Mouse (Mus musculus) cerebellum, adult 2 months (tissue): Measurements from ENCODE around the gene Glis3. TPM values are rescaled to one million over a fixed set of nuclear protein-coding genes. Genes with fewer than 3 reads are reported as not detected.

Source experiments
- DNase-seq, 2 experiments: peaks; one replicate each; pipeline ENCODE4 v3.0.0; 2021
- H3K27ac ChIP-seq: fragments of 200-500 bp; 2 replicates; pipeline ENCODE4 v1.5.1; 2012; ENCODE audit warnings: low read length, control low read depth, inconsistent platforms; ENCODE audit not compliant: insufficient read depth
- H3K27me3 ChIP-seq: fragments of 200-500 bp; 2 replicates; pipeline ENCODE4 v1.6.1; 2012; ENCODE audit warnings: inconsistent platforms, mild to moderate bottlenecking, low read length, moderate library complexity; ENCODE audit not compliant: control insufficient read depth, insufficient read depth
- H3K4me1 ChIP-seq: fragments of 200-500 bp; 2 replicates; pipeline ENCODE4 v1.6.1; 2011; ENCODE audit warnings: low read length; ENCODE audit not compliant: control insufficient read depth, insufficient read depth
- H3K4me3 ChIP-seq: fragments of 200-500 bp; replicated peaks from 2 replicates; pipeline ENCODE3; 2011; ENCODE audit warnings: mild to moderate bottlenecking, low read depth, low read length, control low read depth; ENCODE audit not compliant: insufficient read depth
- CTCF ChIP-seq: fragments of 200-500 bp; IDR thresholded peaks from 2 replicates; pipeline ENCODE4 v1.5.1; 2011; ENCODE audit warnings: low read depth, mild to moderate bottlenecking, control low read depth, low read length, moderate library complexity, borderline replicate concordance; ENCODE audit not compliant: insufficient read depth
- POLR2A ChIP-seq: fragments of 200-500 bp; IDR thresholded peaks from 2 replicates; pipeline ENCODE4 v1.6.1; 2011; ENCODE audit warnings: low read length, control low read depth, borderline replicate concordance; ENCODE audit not compliant: insufficient read depth
- WGBS: fragments of 180-500 bp; shearing (Covaris S2); methylation state at CpG from one replicate; pipeline ENCODE4 v1.1.7; 2018; 5-methylcytosine and 5-hydroxymethylcytosine counted together
- polyA plus RNA-seq: library from polyadenylated mRNA; depleted of rRNA; stranded (reverse); fragments of >200 nt; gene quantifications from 2 replicates; pipeline ENCODE4 v1.2.3, GENCODE M21; 2012

The Glis3 gene
- polyA plus RNA-seq, 1 experiment, result 0.59 TPM

DNA sequence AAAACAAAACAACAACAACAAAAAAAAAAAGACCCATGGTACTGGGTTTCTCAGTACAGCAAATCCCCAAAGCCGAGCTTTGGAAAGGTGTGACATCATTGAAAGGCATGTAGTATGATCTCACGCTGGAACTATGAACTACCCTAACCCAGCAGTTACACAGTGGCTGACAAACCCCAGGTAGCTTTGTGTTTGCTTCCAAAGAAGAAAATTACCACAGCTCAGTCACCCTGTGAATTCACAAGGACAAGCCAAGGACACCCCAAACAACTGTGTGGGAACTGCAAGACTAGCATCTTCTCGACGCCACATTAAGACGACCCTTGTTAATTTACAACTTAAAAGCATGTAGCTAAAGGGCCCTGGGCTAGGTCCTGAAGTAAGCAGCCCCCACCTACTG is 30.4 kb downstream of the Glis3 start:
- 76% methylated on average over 5 of the region's 5 CpGs for WGBS
- Histone ChIP-seq H3K4me1 (no peaks in the 10 kb centered on the region), H3K27me3 (no peaks in the 10 kb centered on the region), H3K27ac (no peak overlapping the region), H3K4me3 (no peak overlapping the region)
- no peak for TF ChIP-seq POLR2A
- no peak for TF ChIP-seq CTCF
- DNase-seq, result no peak

DNA sequence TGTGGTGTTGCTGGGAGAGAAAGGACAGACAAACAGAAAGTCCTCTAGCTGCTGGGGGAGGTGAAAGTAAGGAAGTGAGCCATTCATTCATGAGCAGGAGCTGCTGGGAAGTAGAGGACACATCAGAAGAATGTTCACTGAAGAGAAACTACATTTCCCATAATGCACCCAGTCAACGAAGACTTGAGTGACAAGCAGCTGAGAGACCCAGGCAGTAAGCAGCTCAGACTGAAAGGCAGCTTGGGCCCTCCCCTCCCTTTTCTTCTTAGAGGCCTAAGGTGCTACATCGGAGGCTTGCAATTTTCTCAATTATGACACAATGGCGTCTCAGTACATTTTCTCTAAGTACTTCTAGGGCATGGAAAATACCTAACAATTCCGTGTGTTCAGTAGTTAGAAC is 31.0 kb downstream of the Glis3 start:
- TF ChIP-seq POLR2A (no peak), CTCF (no peak)
- DNase-seq, result no peak
- no peak overlapping the region for H3K27ac ChIP-seq
- WGBS, result 60% methylated on average over 4 of the region's 4 CpGs
- H3K27me3 ChIP-seq, result no peaks in the 10 kb centered on the region
- H3K4me1 ChIP-seq, result no peaks in the 10 kb centered on the region
- no peak overlapping the region for H3K4me3 ChIP-seq

- Histone ChIP-seq H3K27ac (no peak overlapping the region), H3K4me1 (no peaks in the 10 kb centered on the region), H3K4me3 (no peak overlapping the region), H3K27me3 (no peaks in the 10 kb centered on the region)
- WGBS, result 49% methylated on average over 6 of the region's 6 CpGs
- no peak for TF ChIP-seq POLR2A
- no peak for DNase-seq
Measured at GRCm38 (mm10) chr19:28647424-28647823, 32.5 kb downstream of the Glis3 start.

DNA sequence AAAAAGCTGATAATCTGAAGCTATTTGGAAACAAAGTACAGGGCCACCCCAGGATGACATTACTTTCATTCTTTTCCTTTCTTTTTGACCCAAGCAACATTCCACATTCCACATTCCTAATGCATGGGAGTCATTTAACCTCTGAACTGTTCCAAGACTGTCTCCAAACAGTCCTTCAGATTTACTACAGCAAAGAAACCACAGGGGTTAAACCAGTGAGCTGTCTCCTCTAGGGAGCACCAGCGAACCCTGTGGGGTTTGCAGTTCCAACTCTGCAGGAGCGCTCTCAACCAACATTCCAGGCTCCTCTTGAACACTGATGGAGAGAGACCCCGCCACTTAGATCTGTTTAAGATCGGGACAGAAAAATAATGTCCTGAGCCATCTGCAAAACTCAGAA is 33.6 kb downstream of the Glis3 start:
- TF ChIP-seq CTCF (no peak), POLR2A (no peak)
- no peak overlapping the region for H3K27ac ChIP-seq
- no peak overlapping the region for H3K4me3 ChIP-seq
- H3K27me3 ChIP-seq, result no peaks in the 10 kb centered on the region
- no peak for DNase-seq
- H3K4me1 ChIP-seq, result no peaks in the 10 kb centered on the region
- 58% methylated on average over 4 of the region's 4 CpGs for WGBS

DNA sequence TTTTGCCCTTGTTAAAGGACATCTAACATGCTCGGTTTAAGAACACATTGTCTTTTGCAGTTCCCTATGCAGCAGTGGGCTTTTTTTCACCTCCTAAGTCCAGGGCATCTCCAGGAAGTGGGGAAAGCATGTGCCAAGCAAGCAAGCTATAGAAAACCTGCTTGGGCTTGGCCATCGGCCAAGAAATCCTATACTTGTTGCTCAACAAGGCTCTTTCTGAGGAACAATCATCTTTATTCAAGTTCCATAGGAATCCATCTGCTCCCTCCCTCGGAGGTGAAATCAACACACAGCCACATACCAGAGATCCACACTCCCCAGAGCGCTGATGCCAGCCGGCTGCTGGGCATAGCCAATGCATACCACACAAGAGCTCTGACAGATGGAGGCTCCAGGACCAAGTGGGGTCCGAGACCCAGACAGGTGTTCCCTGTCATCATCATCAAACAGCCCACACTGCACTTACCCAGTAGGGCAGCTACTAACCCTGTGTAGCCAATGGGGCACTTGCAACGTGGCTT is 39.0 kb downstream of the Glis3 start:
- no peaks in the 10 kb centered on the region for H3K27me3 ChIP-seq
- WGBS, result 9% methylated on average over 7 of the region's 7 CpGs
- TF ChIP-seq POLR2A (no peak), CTCF (no peak)
- no peak overlapping the region for H3K27ac ChIP-seq
- no peak overlapping the region for H3K4me3 ChIP-seq
- H3K4me1 ChIP-seq, result no peaks in the 10 kb centered on the region
- no peak for DNase-seq

DNA sequence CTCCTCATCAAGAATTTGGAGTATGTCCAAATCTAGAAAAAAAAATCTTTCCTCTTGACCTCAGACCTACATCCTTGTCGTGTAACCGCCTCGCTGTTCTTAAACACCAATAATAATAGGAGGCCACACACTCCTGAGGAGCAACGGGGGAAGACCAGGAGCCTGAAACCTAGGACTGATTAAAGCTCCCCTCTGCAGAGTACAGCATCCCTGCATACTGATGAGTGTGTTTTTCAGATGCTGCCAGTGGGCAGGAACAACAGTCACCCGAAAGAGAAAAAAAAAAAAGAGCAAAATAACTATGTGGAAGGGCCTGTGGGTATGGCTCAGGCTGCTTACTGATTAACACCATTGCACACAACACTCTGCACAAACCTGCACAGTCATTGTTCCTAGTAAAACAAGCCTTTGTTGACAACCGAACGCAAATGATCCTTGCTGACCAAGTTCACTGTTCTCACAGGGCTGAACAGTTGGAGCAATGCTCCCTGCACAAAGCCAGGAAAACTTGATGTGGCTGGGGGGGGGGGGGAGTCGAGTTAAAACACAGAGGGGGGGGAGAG is 43.8 kb downstream of the Glis3 start:
- no peak for DNase-seq
- TF ChIP-seq POLR2A, result no peak
- TF ChIP-seq CTCF, result no peak
- Histone ChIP-seq H3K27ac (no peak overlapping the region), H3K4me3 (no peak overlapping the region), H3K4me1 (no peaks in the 10 kb centered on the region), H3K27me3 (no peaks in the 10 kb centered on the region)
- 26% methylated on average over 7 of the region's 8 CpGs for WGBS

- WGBS, result 92% methylated on average over 3 of the region's 3 CpGs
- Histone ChIP-seq H3K4me3 (no peak overlapping the region), H3K27ac (no peak overlapping the region), H3K4me1 (no peaks in the 10 kb centered on the region), H3K27me3 (no peaks in the 10 kb centered on the region)
- TF ChIP-seq POLR2A, result no peak
- TF ChIP-seq CTCF, result no peak
- DNase-seq, result no peak
Measured at GRCm38 (mm10) chr19:28634986-28635385, 44.9 kb downstream of the Glis3 start.

DNA sequence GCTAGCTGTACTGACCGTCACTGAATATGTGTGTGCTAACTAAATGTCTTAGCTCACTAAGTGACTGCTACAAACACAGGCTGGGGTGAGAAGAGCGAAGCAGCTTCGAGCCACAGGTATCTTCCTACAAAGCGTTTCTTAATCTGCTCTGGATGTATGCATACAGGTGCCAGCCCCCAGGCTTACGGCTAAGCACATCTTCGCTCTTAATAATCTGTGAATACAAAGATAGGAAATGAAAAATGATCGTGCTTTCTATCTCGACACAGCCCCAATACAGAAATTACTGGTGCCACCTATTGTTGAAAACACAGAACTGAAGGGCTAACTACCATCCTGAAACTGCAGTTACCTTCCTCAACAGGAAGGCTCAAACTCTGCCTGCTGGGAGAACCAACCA is 51.5 kb downstream of the Glis3 start:
- WGBS, result 40% methylated on average over 8 of the region's 8 CpGs

DNA sequence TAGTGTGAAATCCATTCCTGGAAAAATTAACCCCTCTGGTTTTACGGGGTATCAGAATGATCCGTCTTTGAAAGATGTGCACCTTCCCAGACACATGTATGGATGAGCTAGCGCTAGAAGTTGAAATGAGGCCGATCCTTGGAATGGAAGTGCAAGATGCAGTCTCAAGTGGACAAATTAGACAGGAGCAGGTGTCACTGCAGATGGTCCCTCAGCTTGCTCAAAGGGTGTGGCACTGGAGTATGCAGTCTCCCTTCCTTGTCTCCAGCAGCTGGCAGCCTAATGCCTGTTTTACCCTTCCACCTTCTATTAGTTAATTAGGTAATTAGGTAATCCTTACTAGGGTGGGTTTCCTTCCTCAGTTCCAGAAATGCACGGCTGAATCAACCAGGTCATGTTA is 53.7 kb downstream of the Glis3 start:
- 72% methylated on average over 5 of the region's 5 CpGs for WGBS
- TF ChIP-seq POLR2A (no peak), CTCF (no peak)

More for the DNA sequence above, 51.5 kb downstream of the Glis3 start:
- no peaks in the 10 kb centered on the region for H3K27me3 ChIP-seq
- H3K4me1 ChIP-seq, result no peaks in the 10 kb centered on the region
- TF ChIP-seq POLR2A (no peak), CTCF (peak; percentile 14; the same call in 1 of the 2 replicates)
- no peak for DNase-seq
- H3K27ac ChIP-seq, result no peak overlapping the region
- H3K4me3 ChIP-seq, result no peak overlapping the region

More for the DNA sequence above, 53.7 kb downstream of the Glis3 start:
- no peak for DNase-seq
- no peaks in the 10 kb centered on the region for H3K27me3 ChIP-seq
- no peaks in the 10 kb centered on the region for H3K4me1 ChIP-seq
- H3K4me3 ChIP-seq, result no peak overlapping the region
- H3K27ac ChIP-seq, result no peak overlapping the region
